In genomic region chr6:127446436-127446890, GRCm38 (mm10) we compare ENCODE assay signal across 8 mouse cellular contexts. TPM values are rescaled to one million over a fixed set of nuclear protein-coding genes. Genes with fewer than 3 reads are reported as not detected.
DNase-seq lines count a peak whose midpoint lies in the region; ATAC-seq and TF ChIP-seq lines count a peak whose summit lies in the region.

TSS of gene Parp11 (plus strand) at chr6:127446840.

- no peak for TF ChIP-seq POLR2A in olfactory bulb, adult 2 months (IDR thresholded peaks at IDR 0.05; ENCODE audit: insufficient read depth, low read depth, low read length)

- no peak within 1 kb of the TSS for H3K9ac ChIP-seq in forebrain, embryonic 14.5 days (ENCODE audit: low read length)
- no peak within 1 kb of the TSS for H3K9ac ChIP-seq in lung, embryonic 14.5 days

- peaks cover 54% of the 10 kb centered on the region for H3K4me1 ChIP-seq in forebrain, embryonic 14.5 days (ENCODE audit: control insufficient read depth, insufficient read depth, low read length)
- H3K4me1 ChIP-seq in lung, embryonic 14.5 days (ENCODE audit: insufficient read depth) = no peaks in the 10 kb centered on the region
- no peaks in the 10 kb centered on the region for H3K4me1 ChIP-seq in olfactory bulb, adult 2 months (ENCODE audit: control insufficient read depth, insufficient read depth, low read length)

- TF ChIP-seq CTCF in layer of hippocampus, adult 2 months (conservative IDR thresholded peaks at IDR 0.05) = peak; percentile 98
- TF ChIP-seq CTCF in lung, embryonic 14.5 days (IDR thresholded peaks at IDR 0.05; ENCODE audit: low read depth) = peak; percentile 92
- TF ChIP-seq CTCF in olfactory bulb, adult 2 months (IDR thresholded peaks at IDR 0.05; ENCODE audit: insufficient read depth, low read depth, low read length) = 0 out of 2 replicates have a peak, but pooled peaks have one; percentile 44

- no peak within 1 kb of the TSS for H3K4me3 ChIP-seq in forebrain, embryonic 14.5 days (ENCODE audit: low read depth, low read length)
- H3K4me3 ChIP-seq in layer of hippocampus, adult 2 months = peak within 1 kb of the TSS; percentile 40
- no peak within 1 kb of the TSS for H3K4me3 ChIP-seq in lung, embryonic 14.5 days (ENCODE audit: low read depth, low read length)
- no peak within 1 kb of the TSS for H3K4me3 ChIP-seq in olfactory bulb, adult 2 months (ENCODE audit: insufficient read depth, low read depth, low read length)

- no peak within 1 kb of the TSS for H3K27ac ChIP-seq in forebrain, embryonic 14.5 days (ENCODE audit: low read depth, low read length)
- H3K27ac ChIP-seq in layer of hippocampus, adult 2 months = peak within 1 kb of the TSS; percentile 36; the same call in 1 of the 2 replicates
- H3K27ac ChIP-seq in lung, embryonic 14.5 days (ENCODE audit: low read depth) = no peak within 1 kb of the TSS
- no peak within 1 kb of the TSS for H3K27ac ChIP-seq in olfactory bulb, adult 2 months (ENCODE audit: insufficient read depth, low read depth, low read length)

- no peaks in the 10 kb centered on the region for H3K9me3 ChIP-seq in forebrain, embryonic 14.5 days (replicated peaks; ENCODE audit: control insufficient read depth, low read length)
- no peaks in the 10 kb centered on the region for H3K9me3 ChIP-seq in lung, embryonic 14.5 days (ENCODE audit: low read depth, low read length)

- intact Hi-C loops in heart, postnatal 36 days (cut with DNase I) = loop anchor here (1.0 to 5.0 kb wide), 3 partner anchors 121 to 494 kb away; no protein-coding TSS in a partner anchor

- H3K27me3 ChIP-seq in forebrain, embryonic 14.5 days (replicated peaks; ENCODE audit: control insufficient read depth, insufficient read depth, low read length) = no peaks in the 10 kb centered on the region
- no peaks in the 10 kb centered on the region; the same call in 1 of the 2 replicates for H3K27me3 ChIP-seq in lung, embryonic 14.5 days (ENCODE audit: insufficient read depth, low read length)

- WGBS in forebrain, embryonic 14.5 days = 17% methylated on average over 8 of the region's 8 CpGs
- 13% methylated on average over 8 of the region's 8 CpGs for WGBS in lung, embryonic 14.5 days
- 8% methylated on average over 8 of the region's 8 CpGs for WGBS in olfactory bulb, adult 2 months

- H3K36me3 ChIP-seq in forebrain, embryonic 14.5 days (ENCODE audit: control insufficient read depth, insufficient read depth, low read length) = no peaks in the 10 kb centered on the region
- H3K36me3 ChIP-seq in lung, embryonic 14.5 days (ENCODE audit: insufficient read depth) = no peaks in the 10 kb centered on the region

- peak; percentile 49 for DNase-seq in ES-CJ7 (ENCODE audit: low read depth, low spot score)
- peak; percentile 48 for DNase-seq in c-Kit-positive CD71-positive TER-119-negative erythroid progenitor cells, embryonic 14.5 days (ENCODE audit: low read depth)
- peak; percentile 79 for DNase-seq in forebrain, embryonic 14.5 days (ENCODE audit: low spot score)
- DNase-seq in heart, postnatal 36 days = peak; percentile 73 to 77
- DNase-seq in layer of hippocampus, adult 2 months (ENCODE audit: low spot score in 2 of 2) = peak; percentile 66 to 84
- peak; percentile 82 for DNase-seq in lung, embryonic 14.5 days
- peak; percentile 74 for DNase-seq in thymus, postnatal 14 days

- no peak within 1 kb of the TSS for H3K4me2 ChIP-seq in forebrain, embryonic 14.5 days (ENCODE audit: low read length)
- H3K4me2 ChIP-seq in lung, embryonic 14.5 days = 0 out of 2 replicates have a peak within 1 kb of the TSS, but pooled peaks have one; percentile 31

- no peak for ATAC-seq in forebrain, embryonic 14.5 days
- ATAC-seq in lung, embryonic 14.5 days (ENCODE audit: insufficient read depth) = peak; percentile 48; the same call in 1 of the 2 replicates

RNA-seq across cellular contexts. Expression of gene Parp11, which starts in this region (rescaled TPM):
- 83.3 and 90.2 TPM in 2 replicates for polyA plus RNA-seq in forebrain, embryonic 14.5 days (2014; fragmentation: Nextera tagmentation; extraction: Ambion mirVana)
- total RNA-seq in heart, postnatal 36 days (2021) = 1 to 10 TPM; 6.8 to 7.2 TPM
- total RNA-seq in layer of hippocampus, adult 2 months (2021) = 10 to 100 TPM; 35.4 to 35.8 TPM
- 29.1 and 31.4 TPM in 2 replicates for polyA plus RNA-seq in lung, embryonic 14.5 days (2014; fragmentation: Nextera tagmentation; extraction: Ambion mirVana)
- polyA plus RNA-seq in olfactory bulb, adult 2 months (2012; ENCODE audit: insufficient read depth, insufficient read length, low replicate concordance, missing spikeins) = not detected in 2 replicates

Comparison
In these comparisons a context has a peak if more than half of its experiments do, and no peak if none do; other contexts are left out.
1. RNA of gene Parp11 (total RNA-seq): 35.4 to 35.8 TPM in layer of hippocampus, adult 2 months; 6.8 to 7.2 TPM in heart, postnatal 36 days; every median in the first group is over 4 times any median in the second.
2. CTCF ChIP-seq: peak in every context shown above with its lines; median percentile 98 in layer of hippocampus, adult 2 months; 92 in lung, embryonic 14.5 days; 44 in olfactory bulb, adult 2 months.
3. Peak in every context shown above with its lines, with median percentiles within 50 percentile points of each other: DNase-seq.